Mouse (Mus musculus) MEL (cell line): ENCODE results near the gene Tmem50b. TPM values are rescaled to one million over a fixed set of nuclear protein-coding genes. Genes with fewer than 3 reads are reported as not detected.

ENCODE experiments used
- DNase-seq: peaks from one replicate; pipeline ENCODE4 v3.0.0; 2011; ENCODE audit warnings: low read depth, low spot score
- H3K27ac ChIP-seq: 2 replicates; pipeline ENCODE4 v1.5.1; 2012; ENCODE audit warnings: low read depth, mild to moderate bottlenecking, control low read depth, low read length, moderate library complexity; ENCODE audit not compliant: control insufficient read depth
- H3K27me3 ChIP-seq, 2 experiments: fragments of 150-350 bp in 1 of 2; sonication (generic) in 1 of 2; 2 replicates each; pipeline ENCODE4 v1.6.1; 2012; ENCODE audit warnings: low read length in 2 of 2, mild to moderate bottlenecking in 2 of 2, improper control_type of control experiment in 1 of 2, moderate library complexity in 1 of 2; ENCODE audit not compliant: insufficient read depth in 2 of 2, control insufficient read depth in 1 of 2
- H3K36me3 ChIP-seq, 2 experiments: 2 replicates each; pipeline ENCODE4 v1.6.1; 2012 to 2014; ENCODE audit warnings: low read length in 2 of 2, improper control_type of control experiment in 1 of 2, inconsistent platforms in 1 of 2, mild to moderate bottlenecking in 1 of 2; ENCODE audit not compliant: insufficient read depth in 2 of 2, control insufficient read depth in 1 of 2
- H3K4me1 ChIP-seq, 2 experiments: fragments of 150-350 bp in 1 of 2; sonication (generic) in 1 of 2; 2 replicates each; pipeline ENCODE4 v1.6.1; 2012; ENCODE audit warnings: low read length in 2 of 2, improper control_type of control experiment in 1 of 2, mild to moderate bottlenecking in 1 of 2; ENCODE audit not compliant: insufficient read depth in 2 of 2, control insufficient read depth in 1 of 2
- H3K4me3 ChIP-seq, 2 experiments: fragments of 150-350 bp in 1 of 2; sonication (generic) in 1 of 2; 2 replicates each; pipeline ENCODE4 v1.5.1; 2012; ENCODE audit warnings: low read depth in 2 of 2, low read length in 2 of 2, mild to moderate bottlenecking in 2 of 2, moderate library complexity in 2 of 2, control low read depth in 1 of 2, improper control_type of control experiment in 1 of 2; ENCODE audit not compliant: control insufficient read depth in 1 of 2, insufficient read depth in 1 of 2
- H3K79me2 ChIP-seq: 2 replicates; pipeline ENCODE4 v1.6.1; 2012; ENCODE audit warnings: mild to moderate bottlenecking, low read length, moderate library complexity; ENCODE audit not compliant: control insufficient read depth, poor library complexity, insufficient read depth
- H3K9ac ChIP-seq: 2 replicates; pipeline ENCODE4 v1.6.1; 2012; ENCODE audit warnings: low read depth, mild to moderate bottlenecking, control low read depth, low read length, moderate library complexity; ENCODE audit not compliant: control insufficient read depth, poor library complexity, severe bottlenecking
- H3K9me3 ChIP-seq: fragments of 150-350 bp; sonication (generic); replicated peaks from 2 replicates; pipeline ENCODE4 v1.6.1; 2012; ENCODE audit warnings: mild to moderate bottlenecking, low read length, improper control_type of control experiment, moderate library complexity; ENCODE audit not compliant: insufficient read depth
- CHD2 ChIP-seq: IDR thresholded peaks from 2 replicates; pipeline ENCODE4 v1.6.1; 2011; ENCODE audit warnings: low read length, improper control_type of control experiment
- ELF1 ChIP-seq: IDR thresholded peaks from 2 replicates; pipeline ENCODE4 v1.6.1; 2014; ENCODE audit warnings: low read depth, mild to moderate bottlenecking, inconsistent platforms, low read length, improper control_type of control experiment, moderate library complexity
- GABPA ChIP-seq: IDR thresholded peaks from 2 replicates; pipeline ENCODE4 v1.6.1; 2012; ENCODE audit warnings: low read depth, mild to moderate bottlenecking, inconsistent platforms, low read length, improper control_type of control experiment, moderate library complexity
- JUND ChIP-seq: IDR thresholded peaks from 2 replicates; pipeline ENCODE4 v1.6.1; 2011; ENCODE audit warnings: low read depth, mild to moderate bottlenecking, improper control_type of control experiment, low read length
- MAFK ChIP-seq: IDR thresholded peaks from 2 replicates; pipeline ENCODE4 v1.6.1; 2011; ENCODE audit warnings: low read depth, mild to moderate bottlenecking, low read length, improper control_type of control experiment, borderline replicate concordance
- MEF2A ChIP-seq: IDR thresholded peaks from 2 replicates; pipeline ENCODE4 v1.6.1; 2014; ENCODE audit warnings: low read depth, mild to moderate bottlenecking, inconsistent platforms, low read length, improper control_type of control experiment; ENCODE audit not compliant: poor library complexity, insufficient replicate concordance, severe bottlenecking; ENCODE audit errors: extremely low read depth
- MYB ChIP-seq: IDR thresholded peaks from 2 replicates; pipeline ENCODE4 v1.6.1; 2011; ENCODE audit warnings: mild to moderate bottlenecking, low read depth, low read length, improper control_type of control experiment
- NELFE ChIP-seq: IDR thresholded peaks from 2 replicates; pipeline ENCODE4 v1.6.1; 2011; ENCODE audit warnings: low read depth, low read length, improper control_type of control experiment
- POLR2A ChIP-seq, 2 experiments: IDR thresholded peaks; 2 replicates each; pipeline ENCODE4 v1.6.1; 2011 to 2012; ENCODE audit warnings: low read length in 2 of 2, mild to moderate bottlenecking in 2 of 2, control low read depth in 1 of 2, improper control_type of control experiment in 1 of 2, low read depth in 1 of 2, moderate library complexity in 1 of 2; ENCODE audit not compliant: control insufficient read depth in 1 of 2, insufficient read depth in 1 of 2, poor library complexity in 1 of 2
- POLR2AphosphoS2 ChIP-seq: IDR thresholded peaks from 2 replicates; pipeline ENCODE4 v1.6.1; 2011; ENCODE audit warnings: low read length, improper control_type of control experiment
- POLR2AphosphoS5 ChIP-seq: IDR thresholded peaks from 2 replicates; pipeline ENCODE4 v1.6.1; 2012; ENCODE audit warnings: low read depth, borderline replicate concordance, mild to moderate bottlenecking, inconsistent platforms, low read length, moderate library complexity, mixed read lengths
- SIN3A ChIP-seq: IDR thresholded peaks from 2 replicates; pipeline ENCODE4 v1.6.1; 2012; ENCODE audit warnings: low read length, improper control_type of control experiment, inconsistent platforms
- SMC3 ChIP-seq: IDR thresholded peaks from 2 replicates; pipeline ENCODE4 v1.6.1; 2011; ENCODE audit warnings: low read depth, low read length, improper control_type of control experiment
- TAL1 ChIP-seq: IDR thresholded peaks from 2 replicates; pipeline ENCODE4 v1.6.1; 2012; ENCODE audit warnings: mild to moderate bottlenecking, inconsistent platforms, low read length, moderate library complexity, mixed read lengths
- USF1 ChIP-seq: IDR thresholded peaks from 2 replicates; pipeline ENCODE4 v1.6.1; 2014; ENCODE audit warnings: low read depth, mild to moderate bottlenecking, inconsistent platforms, low read length, improper control_type of control experiment, moderate library complexity
- ZC3H11A ChIP-seq: IDR thresholded peaks from 2 replicates; pipeline ENCODE4 v1.6.1; 2012; ENCODE audit warnings: low read depth, mild to moderate bottlenecking, inconsistent platforms, low read length, improper control_type of control experiment
- ZKSCAN1 ChIP-seq: IDR thresholded peaks from 2 replicates; pipeline ENCODE4 v1.6.1; 2012; ENCODE audit warnings: low read depth, mild to moderate bottlenecking, inconsistent platforms, low read length, improper control_type of control experiment, moderate library complexity
- polyA plus RNA-seq, 2 experiments: library from polyadenylated mRNA; stranded (reverse) in 1 of 2; unstranded in 1 of 2; fragments of >175 nt in 1 of 2; fragments of >200 nt in 1 of 2; gene quantifications; 2 replicates each; pipeline versions ENCODE4 v1.2.1 to v1.2.4; 2012; ENCODE audit warnings: low replicate concordance in 2 of 2, low read depth in 1 of 2; ENCODE audit not compliant: insufficient read length in 2 of 2, insufficient read depth in 1 of 2, missing spikeins in 1 of 2
- total RNA-seq: library from RNA; depleted of rRNA; stranded (reverse); fragments of 300-350 nt; gene quantifications from 2 replicates; pipeline ENCODE4 v1.2.3, GENCODE M21; 2012

The Tmem50b gene
- total and polyA plus RNA-seq, 3 experiments: 2.9 to 9.5 TPM; not detected in 1

GRCm38 (mm10) chr16:91561099-91561498 lies 36.5 kb downstream of the Tmem50b start (continued):
- TF ChIP-seq MAFK: no peak
- no peak for TF ChIP-seq JUND
- no peak for TF ChIP-seq NELFE
- peak; percentile 79 for TF ChIP-seq SMC3
- no peak for TF ChIP-seq GABPA

- no peaks in the 10 kb centered on the region for H3K27me3 ChIP-seq
Observed at GRCm38 (mm10) chr16:91557693-91558092, 39.9 kb downstream of the Tmem50b start.

GRCm38 (mm10) chr16:91557214-91557613 lies 40.4 kb downstream of the Tmem50b start:
- Histone ChIP-seq H3K9me3 (no peaks in the 10 kb centered on the region), H3K9ac (no peak overlapping the region), H3K27ac (no peak overlapping the region), H3K79me2 (no peaks in the 10 kb centered on the region), H3K4me1 (peaks cover 0 to 4% of the 10 kb centered on the region in 2 experiments; a peak in 1 of 4 replicates), H3K27me3 (no peaks in the 10 kb centered on the region), H3K36me3 (peaks cover 2% of the 10 kb centered on the region in 2 experiments; a peak in 2 of 4 replicates), H3K4me3 (no peak overlapping the region)
- TF ChIP-seq POLR2AphosphoS2 (no peak), MYB (no peak), CHD2 (no peak), POLR2AphosphoS5 (no peak), ZC3H11A (no peak)
- no peak for DNase-seq

More at GRCm38 (mm10) chr16:91557693-91558092, 39.9 kb downstream of the Tmem50b start:
- DNase-seq: no peak
- Histone ChIP-seq H3K36me3 (peaks cover 2% of the 10 kb centered on the region in 2 experiments; a peak in 2 of 4 replicates), H3K27ac (no peak overlapping the region), H3K9me3 (no peaks in the 10 kb centered on the region), H3K79me2 (no peaks in the 10 kb centered on the region), H3K4me1 (peaks cover 0 to 4% of the 10 kb centered on the region in 2 experiments; a peak in 1 of 4 replicates), H3K4me3 (no peak overlapping the region), H3K9ac (no peak overlapping the region)
- TF ChIP-seq SIN3A: no peak
- no peak for TF ChIP-seq MEF2A
- TF ChIP-seq ZKSCAN1: no peak
- TF ChIP-seq ELF1: no peak
- no peak for TF ChIP-seq TAL1
- no peak for TF ChIP-seq POLR2A (IDR thresholded peaks at IDR 0.05; ENCODE audit: control insufficient read depth in 1 of 2, insufficient read depth in 1 of 2, low read depth in 1 of 2, low read length in 2 of 2, poor library complexity in 1 of 2)
- TF ChIP-seq USF1: no peak
